Mouse (Mus musculus): ENCODE data around the gene Sub1. TPM values are rescaled to one million over a fixed set of nuclear protein-coding genes. Genes with fewer than 3 reads are reported as not detected.

The Sub1 gene
- polyA plus RNA-seq (2017; shearing (Covaris generic)) = 546 TPM

GRCm38 (mm10) chr15:11996883-11997282 lies at the start of gene Sub1:
Sub1 (minus strand) TSS chr15:11996983.

Other genes with a start within 250 kb of the Sub1 start
- gene Npr3, start 89.7 kb downstream of the Sub1 start, polyA plus RNA-seq (2017; shearing (Covaris generic)) = not detected
- gene Zfr, start 120.8 kb upstream of the Sub1 start, polyA plus RNA-seq (2017; shearing (Covaris generic)) = 188 TPM
- 46.9 TPM for gene Mtmr12, start 208.0 kb upstream of the Sub1 start, polyA plus RNA-seq (2017; shearing (Covaris generic))